Mouse (Mus musculus) hindbrain, postnatal 0 days (tissue): ENCODE data around the gene Lrrn2. TPM values are rescaled to one million over a fixed set of nuclear protein-coding genes. Genes with fewer than 3 reads are reported as not detected.

Experiments used
- ATAC-seq: fragments of 200-750 bp; cut with Nextera tagmentation; 2 replicates; pipeline ENCODE4 v1.8.0; 2017; ENCODE audit warnings: mild to moderate bottlenecking, moderate TSS enrichment, moderate library complexity
- DNase-seq: peaks from one replicate; pipeline ENCODE4 v3.0.0-alpha.2; 2015; ENCODE audit warnings: low spot score
- H3K27ac ChIP-seq: fragments of 300-500 bp; sonication (generic); 2 replicates; pipeline ENCODE4 v1.5.1; 2014; ENCODE audit warnings: mild to moderate bottlenecking
- H3K27me3 ChIP-seq: fragments of 300-500 bp; sonication (generic); 2 replicates; pipeline ENCODE4 v1.6.1; 2014; ENCODE audit warnings: low read length, mixed read lengths; ENCODE audit not compliant: insufficient read depth
- H3K36me3 ChIP-seq: fragments of 300-500 bp; sonication (generic); 2 replicates; pipeline ENCODE4 v1.6.1; 2014; ENCODE audit warnings: low read length, mixed read lengths; ENCODE audit not compliant: insufficient read depth
- H3K4me1 ChIP-seq: fragments of 300-500 bp; sonication (generic); 2 replicates; pipeline ENCODE4 v1.6.1; 2014; ENCODE audit warnings: antibody characterized with exemption, low read length, mixed read lengths; ENCODE audit not compliant: insufficient read depth
- H3K4me2 ChIP-seq: fragments of 300-500 bp; sonication (generic); 2 replicates; pipeline ENCODE4 v1.6.1; 2014; ENCODE audit warnings: low read depth, mild to moderate bottlenecking, low read length, moderate library complexity, mixed read lengths
- H3K4me3 ChIP-seq: fragments of 300-500 bp; sonication (generic); 2 replicates; pipeline ENCODE4 v1.5.1; 2014; ENCODE audit warnings: low read length
- H3K9ac ChIP-seq: fragments of 300-500 bp; sonication (generic); replicated peaks from 2 replicates; pipeline ENCODE4 v1.6.1; 2014; ENCODE audit warnings: mild to moderate bottlenecking, low read length, moderate library complexity, mixed read lengths
- H3K9me3 ChIP-seq: fragments of 300-500 bp; sonication (generic); 2 replicates; pipeline ENCODE4 v1.6.1; 2016; ENCODE audit warnings: low read length, mixed read lengths
- CTCF ChIP-seq: IDR thresholded peaks from 2 replicates; pipeline ENCODE4 v1.5.1; 2016; ENCODE audit warnings: antibody characterized with exemption, control low read depth, low read depth
- WGBS: fragments of 180-500 bp; shearing (Covaris S2); extraction: QIAGEN DNeasy Blood & Tissue Kit; methylation state at CpG from one replicate; pipeline ENCODE4 v1.1.7; 2014; 5-methylcytosine and 5-hydroxymethylcytosine counted together
- polyA plus RNA-seq: library from polyadenylated mRNA; unstranded; fragments of >200 nt; fragmentation: Nextera tagmentation; extraction: Ambion mirVana; gene quantifications from 2 replicates; pipeline ENCODE4 v1.2.1, GENCODE M21; 2015
- total RNA-seq: library from RNA; depleted of rRNA; stranded (reverse); fragments of >200 nt; gene quantifications from 2 replicates; pipeline ENCODE4 v1.2.3, GENCODE M21; 2014

Gene Lrrn2
- total and polyA plus RNA-seq, 2 experiments from 2014 or later = 51.0 to 64.7 TPM

DNA sequence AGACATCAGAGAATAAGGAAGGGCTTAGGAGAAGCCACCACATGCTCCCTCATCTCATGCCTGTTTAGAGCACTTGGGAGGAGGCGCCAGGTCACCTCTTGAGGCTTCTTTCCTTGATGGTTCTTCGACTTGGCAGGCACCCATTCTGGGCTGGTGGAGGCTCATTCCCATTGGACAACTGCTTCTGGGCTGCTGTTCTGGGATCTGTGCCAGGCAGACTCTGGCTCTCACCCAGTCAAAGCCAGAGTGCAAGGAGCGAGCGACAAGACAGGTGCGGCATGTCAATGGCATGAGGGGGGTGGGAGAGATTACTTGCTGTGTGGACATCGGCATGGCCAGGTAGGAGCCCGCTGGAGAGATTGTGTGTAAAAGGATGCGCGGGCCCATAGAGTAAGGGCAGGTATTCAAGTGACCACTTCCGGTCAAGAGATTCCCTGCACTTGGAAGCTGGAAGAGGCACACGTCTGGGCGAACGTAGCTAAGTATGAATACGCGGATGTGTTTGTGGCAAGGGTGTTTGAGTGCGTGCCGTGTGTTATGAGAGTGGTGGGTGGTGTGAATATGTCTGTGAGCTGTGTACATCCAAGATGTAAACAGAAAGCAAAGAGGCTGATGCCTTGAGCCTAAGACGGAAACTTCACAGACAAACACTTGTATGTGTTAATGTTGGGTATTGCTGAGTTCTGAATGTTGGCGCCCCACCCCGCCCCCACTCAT is 35.8 kb upstream of the Lrrn2 start:
- Histone ChIP-seq H3K4me2 (no peak overlapping the region), H3K27me3 (no peaks in the 10 kb centered on the region), H3K4me3 (no peak overlapping the region), H3K27ac (no peak overlapping the region), H3K4me1 (no peaks in the 10 kb centered on the region), H3K9me3 (0 out of 2 replicates have a peak, but pooled peaks cover under 1% of the 10 kb centered on the region), H3K9ac (no peak overlapping the region), H3K36me3 (no peaks in the 10 kb centered on the region)
- TF ChIP-seq CTCF = no peak
- DNase-seq (peak; percentile 77), ATAC-seq (peak; percentile 74)
- 69% methylated on average over 20 of the region's 20 CpGs for WGBS

DNA sequence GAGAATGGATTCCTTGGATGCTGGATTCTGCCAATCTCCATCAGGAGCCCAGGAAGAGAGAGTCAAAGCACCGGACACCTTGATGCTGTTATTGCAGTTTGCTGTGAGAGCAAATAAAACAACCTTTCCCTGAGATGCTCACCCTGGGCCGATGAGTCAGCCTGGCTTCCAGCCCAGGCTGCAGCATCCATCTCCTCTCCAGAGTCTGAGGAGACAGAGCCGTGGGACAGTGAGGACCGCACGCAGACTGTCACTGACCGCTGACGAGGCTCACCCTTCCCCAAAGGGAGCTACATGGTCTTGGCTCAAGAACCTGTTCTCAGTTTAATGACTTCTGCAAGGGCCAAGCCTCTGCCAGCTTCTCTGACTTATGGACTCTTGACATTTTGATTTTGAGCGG is 34.3 kb upstream of the Lrrn2 start:
- no peak overlapping the region for H3K4me2 ChIP-seq
- H3K4me1 ChIP-seq = no peaks in the 10 kb centered on the region
- no peak overlapping the region for H3K27ac ChIP-seq
- ATAC-seq (no peak), DNase-seq (no peak)
- 0 out of 2 replicates have a peak, but pooled peaks cover 2% of the 10 kb centered on the region for H3K9me3 ChIP-seq
- no peaks in the 10 kb centered on the region for H3K27me3 ChIP-seq
- 70% methylated on average over 8 of the region's 8 CpGs for WGBS
- no peak for TF ChIP-seq CTCF
- H3K9ac ChIP-seq = no peak overlapping the region
- H3K4me3 ChIP-seq = no peak overlapping the region
- H3K36me3 ChIP-seq = no peaks in the 10 kb centered on the region

DNA sequence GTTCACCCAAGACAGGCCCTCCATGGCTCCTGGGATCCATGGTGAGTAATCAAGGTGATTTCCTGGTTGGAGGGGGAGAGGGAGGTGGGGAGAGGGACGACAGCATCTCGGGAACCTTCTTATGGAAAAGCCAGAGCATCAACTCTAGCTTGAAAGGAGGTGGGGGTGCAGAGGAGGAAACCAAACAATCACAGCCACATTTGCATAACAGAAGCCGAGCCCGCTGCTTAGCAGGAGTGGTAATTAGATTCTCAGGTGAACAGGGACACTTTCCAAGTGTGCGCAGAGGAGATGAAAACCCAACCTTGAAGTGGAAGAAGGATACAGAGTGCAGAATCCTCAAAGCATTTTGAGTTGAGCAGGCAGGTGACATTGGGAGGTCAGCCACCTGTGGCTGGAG is 29.3 kb upstream of the Lrrn2 start:
- TF ChIP-seq CTCF = no peak
- Histone ChIP-seq H3K9me3 (0 out of 2 replicates have a peak, but pooled peaks cover 2% of the 10 kb centered on the region), H3K27ac (no peak overlapping the region), H3K27me3 (no peaks in the 10 kb centered on the region), H3K4me2 (no peak overlapping the region), H3K9ac (no peak overlapping the region), H3K4me1 (peaks cover 5% of the 10 kb centered on the region; the same call in 1 of the 2 replicates), H3K36me3 (no peaks in the 10 kb centered on the region), H3K4me3 (no peak overlapping the region)
- no peak for DNase-seq
- 35% methylated on average over 5 of the region's 5 CpGs for WGBS
- no peak for ATAC-seq

DNA sequence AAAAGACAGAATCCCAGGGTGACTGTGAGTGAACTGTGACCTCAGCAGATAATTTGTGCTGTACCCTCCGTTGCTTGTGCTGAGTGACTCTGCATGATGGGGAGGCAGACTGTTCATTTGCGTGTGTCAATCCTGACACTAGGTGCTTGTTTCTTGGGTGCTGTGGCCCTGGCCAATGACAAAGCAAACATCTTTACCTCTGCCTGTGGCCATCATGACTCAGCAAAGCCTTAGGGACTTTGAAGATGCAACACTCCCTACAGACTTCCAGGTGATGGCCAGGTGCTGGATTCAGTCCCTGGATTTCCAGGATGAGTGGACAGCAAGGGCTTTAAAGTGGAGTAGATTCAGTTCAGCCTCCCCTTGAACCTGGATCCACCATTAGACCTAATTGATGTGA is 28.8 kb upstream of the Lrrn2 start:
- H3K4me3 ChIP-seq = no peak overlapping the region
- H3K36me3 ChIP-seq = no peaks in the 10 kb centered on the region
- ATAC-seq (no peak), DNase-seq (no peak)
- H3K4me1 ChIP-seq = peaks cover 5% of the 10 kb centered on the region; the same call in 1 of the 2 replicates
- no peak for TF ChIP-seq CTCF
- H3K9me3 ChIP-seq = 0 out of 2 replicates have a peak, but pooled peaks cover 2% of the 10 kb centered on the region
- H3K27ac ChIP-seq = no peak overlapping the region
- H3K9ac ChIP-seq = no peak overlapping the region
- WGBS = 75% methylated on average over 2 of the region's 2 CpGs
- H3K27me3 ChIP-seq = no peaks in the 10 kb centered on the region
- H3K4me2 ChIP-seq = no peak overlapping the region

DNA sequence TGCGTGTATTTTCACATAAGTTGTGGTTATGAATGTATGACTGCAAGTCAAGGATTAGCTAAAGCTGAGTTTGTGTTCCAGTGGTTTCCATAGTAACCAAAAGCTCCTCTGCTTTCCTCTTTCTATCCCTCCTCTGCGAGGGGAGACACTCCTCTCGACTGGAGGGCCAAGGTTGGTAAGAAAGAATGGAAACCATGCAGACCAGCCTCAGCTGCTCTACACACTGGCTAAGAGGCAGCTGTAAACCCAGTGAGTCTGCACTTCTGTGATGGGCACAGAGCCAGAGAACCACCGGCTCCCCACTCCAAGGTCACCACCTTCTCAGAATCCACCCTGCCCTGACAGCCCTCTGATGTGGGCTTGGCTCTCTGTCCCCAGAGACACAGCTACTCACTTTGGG is 28.3 kb upstream of the Lrrn2 start:
- ATAC-seq = peak; percentile 46; the same call in 1 of the 2 replicates
- Histone ChIP-seq H3K27ac (peak overlapping the region; percentile 27; the same call in 1 of the 2 replicates), H3K4me3 (no peak overlapping the region), H3K27me3 (no peaks in the 10 kb centered on the region), H3K36me3 (no peaks in the 10 kb centered on the region), H3K9me3 (0 out of 2 replicates have a peak, but pooled peaks cover 2% of the 10 kb centered on the region), H3K4me2 (no peak overlapping the region), H3K9ac (no peak overlapping the region), H3K4me1 (peaks cover 5% of the 10 kb centered on the region; the same call in 1 of the 2 replicates)
- no peak for DNase-seq
- WGBS = 23% methylated on average over 4 of the region's 4 CpGs
- no peak for TF ChIP-seq CTCF

DNA sequence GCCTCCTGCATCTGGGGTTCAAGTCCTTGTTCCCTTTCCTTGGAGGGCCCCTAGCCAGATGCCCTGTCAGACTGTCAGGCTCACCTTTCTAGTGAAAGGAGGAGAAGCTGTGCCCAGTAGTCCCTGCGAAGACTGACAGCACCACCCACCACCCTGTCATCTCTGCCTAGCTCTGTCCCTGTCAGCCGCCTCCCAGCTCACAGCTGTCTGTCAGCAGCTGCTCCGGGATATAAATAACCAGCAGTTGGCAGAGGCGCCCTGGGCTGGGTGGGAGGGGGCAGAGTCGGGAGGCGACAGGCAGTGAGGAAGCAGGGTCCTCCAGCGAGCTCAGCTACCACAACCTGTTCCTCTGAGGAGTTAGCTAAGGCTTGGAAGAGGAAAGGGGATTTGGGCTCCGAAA is 26.8 kb upstream of the Lrrn2 start:
- Histone ChIP-seq H3K4me2 (no peak overlapping the region), H3K9me3 (0 out of 2 replicates have a peak, but pooled peaks cover 2% of the 10 kb centered on the region), H3K27ac (no peak overlapping the region), H3K9ac (no peak overlapping the region), H3K4me3 (no peak overlapping the region), H3K27me3 (no peaks in the 10 kb centered on the region), H3K4me1 (peaks cover 9% of the 10 kb centered on the region), H3K36me3 (no peaks in the 10 kb centered on the region)
- DNase-seq (peak; percentile 39), ATAC-seq (peak; percentile 72; the same call in 1 of the 2 replicates)
- no peak for TF ChIP-seq CTCF
- 30% methylated on average over 8 of the region's 8 CpGs for WGBS
